7 mouse cellular contexts compared by ENCODE assay signal in the genomic region with DNA sequence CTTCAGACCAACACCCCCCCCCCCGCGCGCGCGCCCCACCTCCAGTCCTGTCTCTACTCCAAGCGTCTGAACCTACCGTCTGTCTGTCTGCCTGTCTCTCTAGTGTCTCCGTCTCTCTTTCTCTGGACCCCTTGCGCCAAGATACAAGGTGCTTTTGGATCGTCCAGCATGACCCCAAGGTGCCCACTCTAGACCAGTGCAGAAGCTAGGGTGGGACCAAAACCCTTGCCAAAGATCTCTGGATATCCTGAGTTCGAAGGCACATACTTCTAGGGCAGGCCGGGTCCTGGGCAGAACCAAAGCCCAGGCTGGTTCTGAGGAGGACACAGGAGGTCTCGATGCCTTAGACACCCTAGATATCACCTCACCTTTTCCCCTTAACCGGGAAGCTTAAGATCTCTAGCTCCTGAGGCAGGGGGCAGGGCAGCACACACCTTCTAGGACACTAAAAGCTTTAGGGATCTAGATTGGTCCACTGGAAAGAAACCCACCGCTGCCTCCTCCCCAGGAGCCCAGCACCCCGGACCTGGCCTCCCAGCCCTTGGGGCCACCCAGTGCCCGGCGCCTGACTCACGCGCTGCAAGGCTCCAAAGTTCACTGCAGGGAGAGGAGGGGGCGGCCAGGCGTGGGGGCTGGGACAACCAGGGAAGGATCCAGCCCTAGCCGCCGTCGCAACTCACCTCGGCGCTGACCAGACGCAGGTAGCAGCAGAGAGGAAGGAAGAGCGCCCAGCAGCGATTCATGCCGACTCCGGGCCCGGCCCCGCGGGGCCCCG. TPM values are rescaled to one million over a fixed set of nuclear protein-coding genes. Genes with fewer than 3 reads are reported as not detected.
DNase-seq lines count a peak whose midpoint lies in the region; ATAC-seq and TF ChIP-seq lines count a peak whose summit lies in the region.

No protein-coding gene starts in this region.

- H3K4me2 ChIP-seq in lung, embryonic 16.5 days (ENCODE audit: low read depth, low read length) = peak overlapping the region; percentile 93
- H3K4me2 ChIP-seq in embryonic facial prominence, embryonic 12.5 days (replicated peaks) = peak overlapping the region; percentile 92
- peak overlapping the region; percentile 92 for H3K4me2 ChIP-seq in hindbrain, embryonic 16.5 days (ENCODE audit: low read length)
- H3K4me2 ChIP-seq in liver, embryonic 13.5 days = peak overlapping the region; percentile 73
- peak overlapping the region; percentile 97 for H3K4me2 ChIP-seq in stomach, postnatal 0 days (replicated peaks; ENCODE audit: low read depth)

- TF ChIP-seq EP300 in stomach, postnatal 0 days (optimal IDR thresholded peaks at IDR 0.05) = no peak

- ATAC-seq in lung, embryonic 16.5 days (ENCODE audit: low read depth) = no peak; the same call in 1 of the 2 replicates
- ATAC-seq in embryonic facial prominence, embryonic 12.5 days (ENCODE audit: insufficient number of reproducible peaks, insufficient read depth, low FRiP score, low TSS enrichment) = no peak
- ATAC-seq in hindbrain, embryonic 16.5 days = peak; percentile 10; the same call in 1 of the 2 replicates
- ATAC-seq in liver, embryonic 13.5 days (ENCODE audit: low read depth) = 0 out of 2 replicates have a peak, but pooled peaks have one; percentile 27
- peak; percentile 72 for ATAC-seq in stomach, postnatal 0 days (ENCODE audit: low FRiP score, low TSS enrichment)

- DNase-seq in lung, postnatal 36 days = no peak
- no peak for DNase-seq in liver, embryonic 13.5 days
- peak; percentile 91 for DNase-seq in stomach, postnatal 0 days (ENCODE audit: low spot score)
- no peak for DNase-seq in urinary bladder, postnatal 25 days (ENCODE audit: low spot score)

- no peaks in the 10 kb centered on the region for H3K9me3 ChIP-seq in lung, embryonic 16.5 days (ENCODE audit: control insufficient read depth, low read length)
- H3K9me3 ChIP-seq in embryonic facial prominence, embryonic 12.5 days = no peaks in the 10 kb centered on the region
- H3K9me3 ChIP-seq in hindbrain, embryonic 16.5 days (ENCODE audit: control insufficient read depth, low read length) = no peaks in the 10 kb centered on the region
- H3K9me3 ChIP-seq in liver, embryonic 13.5 days (replicated peaks) = no peaks in the 10 kb centered on the region
- H3K9me3 ChIP-seq in stomach, postnatal 0 days (ENCODE audit: control insufficient read depth, low read length) = no peaks in the 10 kb centered on the region

- peaks cover 51% of the 10 kb centered on the region for H3K27me3 ChIP-seq in lung, embryonic 16.5 days (ENCODE audit: control insufficient read depth, insufficient read depth, low read depth, low read length)
- H3K27me3 ChIP-seq in embryonic facial prominence, embryonic 12.5 days = peaks cover 72% of the 10 kb centered on the region
- peaks cover 18% of the 10 kb centered on the region for H3K27me3 ChIP-seq in hindbrain, embryonic 16.5 days (replicated peaks; ENCODE audit: control insufficient read depth, insufficient read depth, low read length)
- H3K27me3 ChIP-seq in liver, embryonic 13.5 days = peaks cover 66% of the 10 kb centered on the region
- H3K27me3 ChIP-seq in stomach, postnatal 0 days (ENCODE audit: control insufficient read depth, insufficient read depth, low read length) = 0 out of 2 replicates have a peak, but pooled peaks cover 4% of the 10 kb centered on the region

- H3K9ac ChIP-seq in lung, embryonic 16.5 days (ENCODE audit: low read length) = peak overlapping the region; percentile 88
- H3K9ac ChIP-seq in embryonic facial prominence, embryonic 12.5 days = peak overlapping the region; percentile 56
- H3K9ac ChIP-seq in hindbrain, embryonic 16.5 days (ENCODE audit: low read depth, low read length) = peak overlapping the region; percentile 93
- H3K9ac ChIP-seq in liver, embryonic 13.5 days = peak overlapping the region; percentile 58
- H3K9ac ChIP-seq in stomach, postnatal 0 days (ENCODE audit: low read length) = peak overlapping the region; percentile 87

- WGBS in lung, embryonic 16.5 days = 3% methylated on average over 26 of the region's 36 CpGs
- WGBS in embryonic facial prominence, embryonic 12.5 days = 2% methylated on average over 36 of the region's 36 CpGs
- 2% methylated on average over 32 of the region's 36 CpGs for WGBS in hindbrain, embryonic 16.5 days
- WGBS in liver, embryonic 13.5 days (ENCODE audit: insufficient replicate concordance) = 1% methylated on average over 35 of the region's 36 CpGs
- WGBS in stomach, postnatal 0 days = 1% methylated on average over 33 of the region's 36 CpGs

- TF ChIP-seq CTCF in stomach, postnatal 0 days (IDR thresholded peaks at IDR 0.05; ENCODE audit: low read depth) = no peak

- peaks cover 29% of the 10 kb centered on the region for H3K4me1 ChIP-seq in lung, embryonic 16.5 days (replicated peaks; ENCODE audit: control insufficient read depth, insufficient read depth, low read length)
- H3K4me1 ChIP-seq in embryonic facial prominence, embryonic 12.5 days = peaks cover 32% of the 10 kb centered on the region
- peaks cover 29% of the 10 kb centered on the region for H3K4me1 ChIP-seq in hindbrain, embryonic 16.5 days (ENCODE audit: control insufficient read depth, insufficient read depth, low read depth, low read length)
- H3K4me1 ChIP-seq in liver, embryonic 13.5 days (replicated peaks) = peaks cover 34% of the 10 kb centered on the region
- H3K4me1 ChIP-seq in stomach, postnatal 0 days (replicated peaks; ENCODE audit: control insufficient read depth, insufficient read depth) = peaks cover 5% of the 10 kb centered on the region; the same call in 1 of the 2 replicates

- H3K4me3 ChIP-seq in lung, embryonic 16.5 days (ENCODE audit: low read length) = peak overlapping the region; percentile 69
- H3K4me3 ChIP-seq in embryonic facial prominence, embryonic 12.5 days = peak overlapping the region; percentile 53
- peak overlapping the region; percentile 73 for H3K4me3 ChIP-seq in hindbrain, embryonic 16.5 days (ENCODE audit: low read length)
- peak overlapping the region; percentile 59 for H3K4me3 ChIP-seq in liver, embryonic 13.5 days (replicated peaks)
- peak overlapping the region; percentile 70 for H3K4me3 ChIP-seq in stomach, postnatal 0 days (ENCODE audit: low read depth, low read length)

- no peaks in the 10 kb centered on the region for H3K36me3 ChIP-seq in lung, embryonic 16.5 days (ENCODE audit: control insufficient read depth, insufficient read depth, low read length)
- no peaks in the 10 kb centered on the region for H3K36me3 ChIP-seq in embryonic facial prominence, embryonic 12.5 days
- H3K36me3 ChIP-seq in hindbrain, embryonic 16.5 days (ENCODE audit: control insufficient read depth, insufficient read depth, low read length) = no peaks in the 10 kb centered on the region
- H3K36me3 ChIP-seq in liver, embryonic 13.5 days = no peaks in the 10 kb centered on the region
- H3K36me3 ChIP-seq in stomach, postnatal 0 days (ENCODE audit: control insufficient read depth, insufficient read depth, low read length) = no peaks in the 10 kb centered on the region

- peak overlapping the region; percentile 85 for H3K27ac ChIP-seq in lung, embryonic 16.5 days (ENCODE audit: low read length)
- H3K27ac ChIP-seq in embryonic facial prominence, embryonic 12.5 days = peak overlapping the region; percentile 1; the same call in 1 of the 2 replicates
- peak overlapping the region; percentile 84 for H3K27ac ChIP-seq in hindbrain, embryonic 16.5 days (ENCODE audit: low read depth, low read length)
- no peak overlapping the region for H3K27ac ChIP-seq in liver, embryonic 13.5 days
- H3K27ac ChIP-seq in stomach, postnatal 0 days (replicated peaks) = peak overlapping the region; percentile 94

RNA-seq across cellular contexts. Expression of a gene that starts 1.3 kb away (rescaled TPM):
- 7.2 and 7.7 TPM in 2 replicates for polyA plus RNA-seq in lung, embryonic 16.5 days (2015; fragmentation: Nextera tagmentation; extraction: Ambion mirVana)
- polyA plus RNA-seq in embryonic facial prominence, embryonic 12.5 days (2016; fragmentation: Nextera tagmentation; extraction: Ambion mirVana) = 3.2 and 3.4 TPM in 2 replicates
- polyA plus RNA-seq in hindbrain, embryonic 16.5 days (2015; fragmentation: Nextera tagmentation; extraction: Ambion mirVana) = 6.7 and 8.0 TPM in 2 replicates
- polyA plus RNA-seq in liver, embryonic 13.5 days (2015; fragmentation: Nextera tagmentation; extraction: Ambion mirVana) = 0.63 and 0.76 TPM in 2 replicates
- 3.1 and 3.6 TPM in 2 replicates for polyA plus RNA-seq in stomach, postnatal 0 days (2015; fragmentation: Nextera tagmentation; extraction: Ambion mirVana)

RNA-seq across cellular contexts. Expression of a gene that starts 42.5 kb away (rescaled TPM):
- polyA plus RNA-seq in lung, embryonic 16.5 days (2015; fragmentation: Nextera tagmentation; extraction: Ambion mirVana) = 3.1 and 4.3 TPM in 2 replicates
- 1.9 and 3.2 TPM in 2 replicates for polyA plus RNA-seq in embryonic facial prominence, embryonic 12.5 days (2016; fragmentation: Nextera tagmentation; extraction: Ambion mirVana)
- 4.7 and 5.2 TPM in 2 replicates for polyA plus RNA-seq in hindbrain, embryonic 16.5 days (2015; fragmentation: Nextera tagmentation; extraction: Ambion mirVana)
- 0.89 and 1.4 TPM in 2 replicates for polyA plus RNA-seq in liver, embryonic 13.5 days (2015; fragmentation: Nextera tagmentation; extraction: Ambion mirVana)
- 4.8 and 5.5 TPM in 2 replicates for polyA plus RNA-seq in stomach, postnatal 0 days (2015; fragmentation: Nextera tagmentation; extraction: Ambion mirVana)

Comparison
In these comparisons a context has a peak if more than half of its experiments do, and no peak if none do; other contexts are left out.
1. ATAC-seq: peak in hindbrain, embryonic 16.5 days (single experiment), liver, embryonic 13.5 days (single experiment) and stomach, postnatal 0 days (single experiment); none in lung, embryonic 16.5 days (single experiment) and embryonic facial prominence, embryonic 12.5 days (single experiment).
2. Peak in every context shown above with its lines, with median percentiles within 50 percentile points of each other: H3K4me2 ChIP-seq, H3K4me3 ChIP-seq and H3K9ac ChIP-seq.